Mouse (Mus musculus) liver, postnatal 0 days (tissue): ENCODE data around the gene Pgam2.

ENCODE experiments used
- CTCF ChIP-seq: sonication (generic); IDR thresholded peaks from 2 replicates; pipeline ENCODE4 v1.5.1; 2016; ENCODE audit warnings: antibody characterized with exemption, low read depth
- EP300 ChIP-seq: IDR thresholded peaks from 2 replicates; pipeline ENCODE4 v1.6.1; 2016; ENCODE audit warnings: antibody characterized with exemption, low read depth, mild to moderate bottlenecking

DNA sequence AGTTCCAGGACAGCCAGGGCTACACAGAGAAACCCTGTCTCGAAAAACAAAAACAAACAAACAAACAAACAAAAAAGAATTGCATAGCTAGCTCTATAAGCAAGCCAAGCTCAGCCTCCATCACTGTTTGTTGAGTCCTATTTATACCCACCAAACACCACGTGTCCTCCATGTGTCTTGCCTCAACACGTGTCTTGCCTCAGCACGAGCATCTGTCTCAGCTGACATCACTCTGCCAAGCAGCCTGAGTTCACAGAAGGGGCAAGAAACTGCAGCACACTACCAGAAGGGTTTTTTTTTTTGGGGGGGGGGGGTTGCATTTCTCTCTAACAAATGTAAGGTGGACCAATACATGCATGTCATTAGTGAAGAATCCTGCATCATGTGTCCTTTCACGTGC lies 46.9 kb upstream of the Pgam2 start:
- TF ChIP-seq CTCF (no peak), EP300 (no peak)
